Mouse (Mus musculus) hindbrain, embryonic 10.5 days (tissue): Measurements from ENCODE around the gene Tradd. TPM values are rescaled to one million over a fixed set of nuclear protein-coding genes. Genes with fewer than 3 reads are reported as not detected.

Experiments used
- DNase-seq: peaks from one replicate; pipeline ENCODE4 v3.0.0-alpha.2; 2017; ENCODE audit warnings: low spot score
- H3K27ac ChIP-seq: fragments of 300-500 bp; sonication (generic); 2 replicates; pipeline ENCODE4 v1.5.1; 2016; ENCODE audit warnings: mild to moderate bottlenecking, moderate library complexity
- H3K27me3 ChIP-seq: fragments of 300-500 bp; sonication (generic); 2 replicates; pipeline ENCODE4 v1.6.1; 2016; ENCODE audit warnings: mild to moderate bottlenecking; ENCODE audit not compliant: poor library complexity, insufficient read depth, severe bottlenecking
- H3K36me3 ChIP-seq: fragments of 300-500 bp; sonication (generic); 2 replicates; pipeline ENCODE4 v1.6.1; 2016; ENCODE audit warnings: mild to moderate bottlenecking, moderate library complexity
- H3K4me1 ChIP-seq: fragments of 300-500 bp; sonication (generic); replicated peaks from 2 replicates; pipeline ENCODE4 v1.6.1; 2016; ENCODE audit warnings: mild to moderate bottlenecking
- H3K4me3 ChIP-seq: fragments of 300-500 bp; sonication (generic); 2 replicates; pipeline ENCODE4 v1.5.1; 2016; ENCODE audit warnings: mild to moderate bottlenecking, moderate library complexity
- H3K9me3 ChIP-seq: fragments of 300-500 bp; sonication (generic); 2 replicates; pipeline ENCODE4 v1.6.1; 2016; ENCODE audit warnings: mild to moderate bottlenecking, moderate library complexity
- WGBS: fragments of 180-500 bp; shearing (Covaris S2); methylation state at CpG from one replicate; pipeline ENCODE4 v1.1.7; 2016; 5-methylcytosine and 5-hydroxymethylcytosine counted together
- microRNA counts: library from miRNA; unstranded; fragments of <30 nt; microRNA quantifications from one replicate; lab custom pipeline; 2017
- polyA plus RNA-seq: library from polyadenylated mRNA; unstranded; fragments of >200 nt; fragmentation: Nextera tagmentation; extraction: Ambion mirVana; gene quantifications from 2 replicates; pipeline ENCODE4 v1.2.1, GENCODE M21; 2016

Gene Tradd
- polyA plus RNA-seq, 1 experiment from 2014 or later = 16.3 TPM

- WGBS = 69% methylated on average over 1 of the region's 1 CpGs
- Histone ChIP-seq H3K27ac (no peak overlapping the region), H3K27me3 (no peaks in the 10 kb centered on the region), H3K36me3 (peaks cover 58% of the 10 kb centered on the region), H3K9me3 (no peaks in the 10 kb centered on the region), H3K4me3 (no peak overlapping the region), H3K4me1 (no peaks in the 10 kb centered on the region)
- DNase-seq = no peak
These were observed 55.0 kb downstream of the Tradd start for GRCm38 (mm10) chr8:105209153-105210110.

MicroRNAs within 50 kb of the gene (microRNA counts, 519-probe panel; counts per million panel counts)
- microRNA mmu-miR-328 (lab: Ali Mortazavi, UCI) = 1,255 counts per million, percentile 77 among the panel's probes with 10 or more counts

Other genes starting within 250 kb of the Tradd start
- not detected in 2 replicates for gene Ces3a, start 216.0 kb downstream of the Tradd start, polyA plus RNA-seq
- not detected in 2 replicates for gene Ces3b, start 180.9 kb downstream of the Tradd start, polyA plus RNA-seq
- gene Ces4a, start 132.8 kb downstream of the Tradd start, polyA plus RNA-seq = not detected in 2 replicates
- gene Cbfb, start 93.9 kb downstream of the Tradd start, polyA plus RNA-seq = 42.1 and 54.9 TPM in 2 replicates
- gene D230025D16Rik, start 39.5 kb downstream of the Tradd start, polyA plus RNA-seq = 27.0 and 27.1 TPM in 2 replicates
- gene B3gnt9, start 9.5 kb downstream of the Tradd start, polyA plus RNA-seq = 2.6 and 3.3 TPM in 2 replicates
- gene Fbxl8, start within 50 bp of the Tradd start, polyA plus RNA-seq = 1.0 and 1.6 TPM in 2 replicates
- 0.09 and 0.20 TPM in 2 replicates for gene Hsf4, start 5.2 kb upstream of the Tradd start, polyA plus RNA-seq
- 1.2 and 2.1 TPM in 2 replicates for gene Nol3, start 11.5 kb upstream of the Tradd start, polyA plus RNA-seq
- 26.5 and 43.8 TPM in 2 replicates for gene 4931428F04Rik, start 25.3 kb upstream of the Tradd start, polyA plus RNA-seq
- 12.4 and 15.2 TPM in 2 replicates for gene Exoc3l, start 31.5 kb upstream of the Tradd start, polyA plus RNA-seq
- gene E2f4, start 33.1 kb upstream of the Tradd start, polyA plus RNA-seq = 120 and 128 TPM in 2 replicates
- 2.1 and 2.9 TPM in 2 replicates for gene Elmo3, start 41.0 kb upstream of the Tradd start, polyA plus RNA-seq
- gene Lrrc29, start 61.7 kb upstream of the Tradd start, polyA plus RNA-seq = 1.2 and 1.3 TPM in 2 replicates
- 110 and 113 TPM in 2 replicates for gene Tmem208, start 61.7 kb upstream of the Tradd start, polyA plus RNA-seq
- gene Fhod1, start 83.3 kb upstream of the Tradd start, polyA plus RNA-seq = 2.4 and 2.8 TPM in 2 replicates
- 4.1 and 4.3 TPM in 2 replicates for gene Slc9a5, start 84.2 kb upstream of the Tradd start, polyA plus RNA-seq
- 0.52 and 0.75 TPM in 2 replicates for gene Plekhg4, start 108.7 kb upstream of the Tradd start, polyA plus RNA-seq
- gene Kctd19, start 148.9 kb upstream of the Tradd start, polyA plus RNA-seq = 0.12 TPM in 1 of 2 replicates, not detected in the other
- gene Lrrc36, start 149.0 kb upstream of the Tradd start, polyA plus RNA-seq = 1.8 and 2.5 TPM in 2 replicates
- 131 and 243 TPM in 2 replicates for gene Tppp3, start 206.9 kb upstream of the Tradd start, polyA plus RNA-seq
- 23.3 and 29.2 TPM in 2 replicates for gene Zdhhc1, start 232.3 kb upstream of the Tradd start, polyA plus RNA-seq